Mouse (Mus musculus): ENCODE data around the gene Canx.

Canx gene

GRCm38 (mm10) chr11:50272819-50273218 lies 52.7 kb downstream of the Canx start:
- DNase-seq = no peak

GRCm38 (mm10) chr11:50269885-50270284 lies 55.6 kb downstream of the Canx start:
- DNase-seq = no peak

- DNase-seq = peak in 1 of 2 experiments; percentile 32
These were observed 56.3 kb downstream of the Canx start for GRCm38 (mm10) chr11:50269163-50269562.

- DNase-seq = no peak
These were observed 58.5 kb downstream of the Canx start for GRCm38 (mm10) chr11:50266997-50267396.

- no peak for DNase-seq
These were observed 59.5 kb downstream of the Canx start for GRCm38 (mm10) chr11:50265931-50266330.

GRCm38 (mm10) chr11:50263198-50263597 lies 62.3 kb downstream of the Canx start:
- no peak for DNase-seq

- DNase-seq = no peak
These were observed 63.5 kb downstream of the Canx start for GRCm38 (mm10) chr11:50262020-50262419.

- no peak for DNase-seq
These were observed 67.2 kb downstream of the Canx start for GRCm38 (mm10) chr11:50258310-50258709.

GRCm38 (mm10) chr11:50256615-50257014 lies 68.9 kb downstream of the Canx start:
- DNase-seq = no peak

- DNase-seq = no peak
These were observed 71.4 kb downstream of the Canx start for GRCm38 (mm10) chr11:50254010-50254580.

- no peak for DNase-seq
These were observed 72.1 kb downstream of the Canx start for GRCm38 (mm10) chr11:50253393-50253792.

GRCm38 (mm10) chr11:50252684-50253265 lies 72.7 kb downstream of the Canx start:
- no peak for DNase-seq

- no peak for DNase-seq
These were observed 73.3 kb downstream of the Canx start for GRCm38 (mm10) chr11:50252166-50252565.

- no peak for DNase-seq
These were observed 76.9 kb downstream of the Canx start for GRCm38 (mm10) chr11:50248473-50249171.

- no peak for DNase-seq
These were observed 80.2 kb downstream of the Canx start for GRCm38 (mm10) chr11:50245269-50245668.
